Mouse (Mus musculus) natural killer cell, adult 2 months (primary cell): ENCODE results near the gene Tet3.

Experiments
- DNase-seq, 2 experiments: peaks; one replicate each; pipeline ENCODE4 v3.0.0; 2022; ENCODE audit warnings: low spot score in 2 of 2

Gene Tet3

DNA sequence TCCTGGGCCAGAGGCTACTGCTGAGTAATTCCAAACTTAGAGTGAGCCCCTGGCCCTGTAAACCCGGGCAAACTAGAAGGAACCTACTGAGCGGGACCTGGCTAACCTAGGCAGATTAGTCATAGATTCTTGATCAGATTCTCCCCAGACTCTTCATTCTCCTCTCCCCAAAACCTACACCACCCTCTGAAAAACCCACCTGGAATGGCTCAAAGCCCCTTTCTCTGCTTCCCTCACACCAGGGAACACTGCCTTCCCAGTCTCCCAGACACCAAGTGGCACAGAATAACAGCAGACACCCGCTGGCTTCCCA is 18.7 kb downstream of the Tet3 start:
- DNase-seq: no peak

DNA sequence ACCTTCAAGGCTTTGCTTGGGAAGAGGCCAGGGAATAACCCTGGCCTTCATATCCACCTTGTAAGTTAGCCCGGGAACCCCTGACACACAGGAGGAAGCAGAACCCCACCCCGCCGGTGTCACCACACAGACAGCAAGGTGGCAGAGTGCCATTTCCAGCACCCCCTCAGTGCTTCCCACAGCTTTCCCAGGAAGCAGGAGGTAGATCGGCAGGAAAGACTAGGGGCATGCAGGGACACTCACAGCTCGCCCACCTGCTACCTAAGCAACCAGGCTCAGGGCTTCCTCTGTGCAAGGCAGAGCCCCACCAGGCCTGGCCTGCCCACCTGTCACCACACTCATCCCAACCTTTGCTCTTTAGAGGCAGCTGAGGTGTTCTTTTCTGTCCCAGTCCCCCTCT is 19.1 kb downstream of the Tet3 start:
- DNase-seq: no peak

DNA sequence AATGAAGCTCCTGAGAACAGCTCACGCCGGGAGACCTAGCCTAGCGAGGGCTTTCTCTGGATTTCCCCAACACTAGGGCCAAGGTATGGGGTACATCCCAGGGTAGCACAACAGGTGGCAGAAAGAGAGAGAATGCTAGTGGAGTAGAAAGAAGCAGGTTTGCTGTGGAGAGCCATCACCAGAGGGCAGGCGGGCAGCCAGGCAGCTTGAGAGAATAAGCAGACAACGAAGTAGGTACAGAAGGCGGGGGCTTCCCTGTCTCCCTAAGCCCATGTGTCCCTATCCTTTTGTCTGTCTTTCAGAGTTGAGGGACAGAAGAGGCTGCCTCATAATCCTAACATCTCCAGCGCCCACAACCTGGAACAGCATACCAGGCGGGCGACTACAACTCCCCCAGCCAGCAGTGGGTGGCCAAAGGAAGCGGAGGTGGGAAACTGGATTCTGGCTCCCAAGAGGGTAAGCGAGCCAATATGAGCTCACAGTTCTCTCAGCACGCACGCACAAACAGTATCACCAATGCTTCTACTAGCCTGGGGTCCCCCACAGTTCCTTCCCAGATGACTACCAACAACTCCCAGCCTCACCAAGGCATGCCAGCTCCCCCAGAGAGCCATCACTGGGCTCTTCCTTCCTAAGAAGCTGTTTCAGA is 19.6 kb downstream of the Tet3 start:
- DNase-seq: no peak

DNA sequence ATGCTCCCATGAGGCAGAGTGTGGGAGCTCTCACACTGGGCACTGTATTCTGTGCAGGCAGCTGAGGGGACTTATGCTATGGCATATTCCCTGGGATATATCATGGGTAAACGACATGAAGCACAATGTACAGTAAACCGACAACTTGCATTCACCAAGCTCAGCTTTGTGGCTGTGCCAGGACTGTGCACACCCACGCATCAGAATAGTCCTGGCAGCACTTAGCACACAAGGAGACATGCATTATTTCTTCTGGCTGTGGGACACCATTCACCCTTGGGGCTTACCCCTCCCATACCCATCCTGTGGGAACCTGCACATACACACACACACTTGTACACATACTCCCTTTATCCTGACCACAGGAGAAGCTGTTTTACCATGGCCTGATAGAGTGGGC is 20.3 kb downstream of the Tet3 start:
- no peak for DNase-seq

DNA sequence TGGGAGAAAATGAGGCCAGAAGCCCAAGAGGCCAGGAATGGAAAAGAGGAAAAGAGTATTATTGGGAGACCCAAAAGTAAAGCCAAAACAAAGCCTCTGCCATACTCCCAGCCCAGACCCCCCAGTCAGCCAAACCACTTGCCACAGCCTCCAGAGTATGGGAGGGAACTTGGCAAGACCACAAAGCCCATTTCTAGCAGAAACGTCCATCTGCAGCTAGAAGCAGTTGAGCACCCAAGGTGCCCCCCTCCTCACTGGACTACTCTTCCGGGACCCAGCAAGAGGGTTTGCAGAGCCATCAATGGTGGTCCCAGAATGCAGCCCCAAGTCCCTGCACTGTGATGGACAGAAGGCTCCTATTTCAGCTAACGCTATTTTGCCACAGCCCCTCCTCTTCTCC is 21.1 kb downstream of the Tet3 start:
- no peak for DNase-seq

DNA sequence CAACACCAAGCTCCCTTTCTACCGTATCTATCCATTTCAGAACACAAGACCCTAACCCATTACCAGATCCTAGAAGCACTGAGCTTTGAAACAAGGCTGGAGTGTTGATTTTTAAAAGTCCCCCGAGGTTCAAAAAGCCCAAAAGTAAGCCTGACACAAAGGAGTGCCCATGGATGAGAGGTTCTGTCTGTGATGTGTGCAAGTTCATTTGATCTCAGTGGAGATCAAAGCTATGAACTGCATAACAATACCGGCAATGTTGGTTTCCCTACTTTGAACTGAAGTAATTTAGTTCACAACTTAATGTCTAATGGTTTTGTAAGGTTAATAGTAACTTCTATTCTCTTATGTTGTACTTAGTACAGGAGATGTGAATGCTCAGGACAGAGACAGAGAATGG is 21.7 kb downstream of the Tet3 start:
- DNase-seq: no peak

DNA sequence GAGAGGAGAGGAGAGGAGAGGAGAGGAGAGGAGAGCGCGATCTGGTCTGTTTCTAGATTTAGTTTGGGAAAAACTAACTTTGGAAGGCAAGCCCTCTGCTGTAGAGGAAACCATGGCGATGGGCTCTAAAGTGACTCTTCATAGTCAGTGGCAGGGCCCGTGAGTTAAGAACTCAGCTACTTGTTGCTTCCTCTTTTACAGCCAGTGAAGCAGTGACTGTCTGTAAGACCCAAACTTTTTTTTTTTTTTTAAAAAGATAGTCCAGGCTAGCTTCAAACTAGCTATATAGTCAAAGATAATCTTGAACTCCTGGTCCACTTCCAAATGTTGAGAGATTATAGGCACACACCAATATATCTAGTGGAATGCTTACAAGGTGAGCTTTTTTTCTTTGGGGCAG is 22.3 kb downstream of the Tet3 start:
- no peak for DNase-seq

DNA sequence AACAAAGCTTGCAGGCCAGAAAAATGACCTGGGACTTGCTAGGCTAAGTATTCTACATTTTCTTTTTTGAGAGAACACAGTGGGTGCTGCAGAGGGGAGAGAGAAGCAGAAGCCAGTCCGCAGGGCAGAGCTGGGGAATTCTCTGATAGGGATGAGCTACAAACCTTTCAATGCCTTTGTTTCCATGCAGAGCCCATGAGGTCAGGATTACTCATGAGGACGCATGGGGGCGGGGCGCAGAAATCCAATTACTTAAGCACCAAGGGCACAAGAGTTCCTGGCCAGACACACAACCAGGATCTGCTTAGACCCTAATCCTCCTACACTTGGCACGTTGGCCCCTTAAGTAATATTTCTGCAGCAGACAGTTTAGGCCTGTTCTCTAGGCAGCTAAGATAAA is 23.7 kb downstream of the Tet3 start:
- no peak for DNase-seq

DNA sequence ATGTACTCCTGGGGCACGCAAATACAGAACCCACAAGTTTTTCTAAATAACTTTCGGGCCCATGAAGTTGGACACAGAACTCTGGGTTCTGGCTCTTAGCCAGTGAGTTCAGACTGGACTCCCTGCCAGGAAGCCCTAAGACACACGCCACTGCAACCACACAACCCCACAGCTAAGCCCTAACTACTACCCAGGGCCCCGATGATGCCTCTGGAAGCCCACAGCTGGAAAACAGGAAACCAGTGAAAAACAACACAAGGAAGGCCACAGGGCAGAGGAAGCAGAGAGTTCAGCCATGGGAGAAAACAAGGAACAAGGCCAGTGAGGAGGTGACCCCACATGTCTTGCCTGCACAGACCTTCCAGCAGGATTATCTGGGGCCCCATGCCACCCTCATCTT is 25.3 kb downstream of the Tet3 start:
- DNase-seq: no peak

DNA sequence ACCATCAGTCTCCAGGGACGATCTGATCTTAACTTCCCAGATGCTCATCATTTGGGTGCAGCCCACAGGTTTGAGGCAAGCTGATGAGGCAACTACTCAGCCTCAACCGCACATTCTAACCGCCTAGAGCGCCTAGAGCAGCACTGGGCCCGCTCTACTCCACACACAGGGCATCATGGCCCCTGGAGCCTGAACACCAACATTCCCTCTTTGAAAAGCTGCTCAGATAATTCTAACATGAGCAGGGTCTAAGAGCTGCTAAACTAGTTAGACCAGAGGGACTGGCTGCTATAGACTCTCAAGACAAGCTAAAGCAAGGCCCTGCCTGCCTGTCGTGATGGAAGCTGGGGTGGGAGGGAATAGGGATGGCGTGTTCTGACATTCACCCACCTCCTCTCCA is 25.9 kb downstream of the Tet3 start:
- no peak for DNase-seq

DNA sequence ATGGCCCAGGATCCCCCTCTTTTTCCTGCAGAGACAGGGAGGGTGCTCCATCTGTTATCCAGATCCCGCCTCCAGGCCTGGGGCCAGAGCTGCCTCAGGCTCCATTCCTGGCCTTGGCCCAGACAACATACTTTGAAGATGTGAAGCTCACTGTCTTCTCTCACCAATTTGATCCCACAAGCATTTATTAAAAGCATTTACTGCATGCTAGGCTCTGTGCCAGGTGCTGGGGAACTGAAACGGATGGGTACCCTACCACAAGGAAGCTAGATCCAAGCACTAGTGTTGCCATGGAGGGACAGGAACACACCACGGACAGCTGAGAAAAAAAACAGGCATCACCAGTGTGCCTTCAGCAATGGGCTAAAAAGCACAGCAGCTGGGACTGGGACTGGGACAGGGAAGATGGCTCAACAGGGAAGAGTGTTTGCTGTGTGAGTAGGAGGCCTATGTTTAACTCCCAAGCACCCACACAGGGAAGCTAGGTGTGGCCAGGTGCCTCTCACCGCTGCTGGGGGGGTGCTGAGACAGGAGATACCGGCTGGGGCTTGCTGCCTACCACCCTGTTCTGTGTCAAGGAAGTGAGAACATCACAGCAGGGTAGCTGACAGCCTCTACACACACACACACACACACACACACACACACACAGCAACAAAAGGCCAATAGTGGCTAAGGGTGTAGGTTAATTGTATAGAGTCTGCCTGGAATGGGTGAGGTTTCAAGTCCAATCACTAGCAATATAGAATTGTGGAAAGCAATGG is 30.7 kb downstream of the Tet3 start:
- DNase-seq: no peak

DNA sequence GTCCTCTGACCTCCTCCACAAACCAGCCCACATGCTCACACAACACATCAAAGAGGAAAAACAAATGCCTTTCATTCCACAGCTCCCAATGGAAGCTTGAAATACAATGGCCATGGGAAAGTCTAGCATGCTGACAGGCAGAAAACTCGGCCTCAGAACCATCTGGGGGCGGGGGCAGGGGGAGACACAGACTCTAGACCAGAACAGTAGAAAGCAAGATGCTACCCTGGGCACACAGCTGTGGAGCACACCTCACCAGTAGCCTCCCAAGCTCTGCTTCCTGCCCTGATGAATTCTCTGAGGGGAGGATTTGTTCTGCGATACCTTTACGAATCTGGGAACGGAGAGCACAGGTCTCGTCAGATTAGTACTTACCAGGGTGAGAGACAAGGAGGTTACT is 31.4 kb downstream of the Tet3 start:
- no peak for DNase-seq

DNA sequence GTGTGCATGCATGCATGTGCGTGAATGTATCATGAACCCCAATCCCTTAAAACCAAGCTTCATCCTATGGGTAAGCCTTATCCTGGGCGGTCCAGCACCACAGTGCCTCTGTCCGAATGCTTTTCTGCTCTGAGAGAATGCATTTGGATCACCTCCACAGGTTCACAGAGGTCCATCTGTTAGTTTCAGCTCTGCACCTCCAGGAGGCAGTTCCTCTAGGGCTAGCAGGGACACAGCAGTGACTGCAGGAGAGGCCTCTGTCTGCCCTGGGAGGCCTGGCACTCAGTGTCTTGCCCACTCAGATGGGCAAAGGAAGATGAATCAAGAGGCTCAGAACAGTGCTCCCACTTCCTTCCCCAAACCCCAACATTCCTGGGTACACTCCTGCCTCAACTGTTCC is 32.3 kb downstream of the Tet3 start:
- DNase-seq: no peak

DNA sequence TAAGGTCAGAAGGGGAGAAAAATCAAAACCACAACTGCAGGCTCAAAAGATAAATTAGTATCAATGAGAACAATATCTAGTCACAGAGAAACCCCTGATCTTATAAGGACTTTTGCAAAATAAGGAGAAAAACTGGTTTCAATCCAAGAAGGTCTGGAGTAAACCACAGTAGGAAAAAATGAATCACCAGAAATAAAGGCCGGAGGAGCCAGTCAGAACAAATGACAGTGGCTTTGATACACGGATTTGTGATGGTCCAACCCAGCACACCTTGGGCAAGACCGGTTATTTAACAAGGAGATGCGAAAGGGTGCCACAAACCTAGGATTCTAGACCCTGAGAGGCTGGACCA is 34.9 kb downstream of the Tet3 start:
- DNase-seq: no peak

DNA sequence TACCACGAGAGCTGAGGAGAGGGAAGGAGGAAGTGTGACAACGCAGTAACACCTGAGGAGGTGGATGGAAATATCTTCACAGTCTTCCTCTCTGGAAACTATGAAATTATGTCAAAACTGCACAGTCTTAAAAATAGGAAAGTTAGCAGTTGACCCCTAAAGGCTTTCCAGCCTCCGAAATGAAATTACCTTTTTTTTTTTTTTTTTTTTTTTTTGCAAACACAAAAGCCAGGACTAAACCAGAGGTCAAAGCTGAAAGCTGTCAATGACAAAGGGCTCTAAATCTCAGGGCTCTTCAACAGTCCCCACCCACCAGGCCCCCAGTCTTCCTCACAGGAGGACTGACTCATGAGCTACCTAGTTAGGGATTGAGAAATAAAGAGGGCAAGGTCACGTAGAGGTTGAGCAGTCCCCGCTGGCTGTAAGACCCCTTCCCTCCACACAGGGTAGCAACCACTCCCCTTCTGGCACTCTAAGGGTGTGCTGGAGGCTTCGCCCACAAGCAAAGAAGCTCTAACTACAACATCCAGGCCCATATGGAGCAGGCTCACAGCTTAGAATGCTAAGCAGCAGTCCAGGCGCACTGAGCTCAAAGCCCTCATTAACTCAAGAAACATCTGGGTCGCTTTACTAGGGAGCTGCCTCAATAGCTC is 35.4 kb downstream of the Tet3 start:
- DNase-seq: no peak

DNA sequence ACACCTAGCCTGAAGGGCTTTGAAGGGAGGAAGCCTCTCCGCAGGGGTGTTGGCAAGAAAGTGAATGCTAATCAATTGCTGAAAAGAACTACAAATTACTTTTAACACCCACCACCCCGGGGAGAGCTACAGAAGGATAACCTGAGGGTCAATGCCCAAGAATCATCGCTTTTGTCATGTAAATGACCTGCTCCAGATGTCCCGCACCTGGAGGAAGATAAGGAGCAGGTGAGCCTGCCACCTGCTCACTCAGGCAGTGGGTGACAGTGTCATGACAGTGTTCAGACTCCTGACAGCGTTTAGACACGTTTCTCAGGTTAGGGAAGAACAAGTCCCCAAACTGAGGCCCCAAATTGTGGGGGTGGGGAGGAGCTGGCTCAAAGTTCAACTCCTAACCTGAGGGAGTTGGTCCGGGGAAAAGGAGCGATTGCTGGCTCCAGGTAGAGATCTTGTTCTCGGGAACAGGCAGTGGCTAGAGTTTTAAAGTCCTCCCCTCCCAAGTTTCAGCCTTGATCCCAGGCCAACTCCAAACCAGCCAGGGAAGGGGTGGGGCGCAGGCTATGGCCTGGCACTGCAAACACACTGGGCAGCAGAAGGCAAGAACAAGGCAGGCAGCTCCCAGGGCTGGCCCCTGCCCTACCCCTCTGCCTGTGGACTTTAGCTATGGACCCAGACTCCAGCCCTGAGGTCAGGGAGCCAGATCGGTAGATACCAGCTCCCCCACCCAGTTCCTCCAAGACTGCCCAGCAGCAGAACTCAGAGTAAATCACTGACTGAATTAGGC is 36.8 kb downstream of the Tet3 start:
- no peak for DNase-seq

DNA sequence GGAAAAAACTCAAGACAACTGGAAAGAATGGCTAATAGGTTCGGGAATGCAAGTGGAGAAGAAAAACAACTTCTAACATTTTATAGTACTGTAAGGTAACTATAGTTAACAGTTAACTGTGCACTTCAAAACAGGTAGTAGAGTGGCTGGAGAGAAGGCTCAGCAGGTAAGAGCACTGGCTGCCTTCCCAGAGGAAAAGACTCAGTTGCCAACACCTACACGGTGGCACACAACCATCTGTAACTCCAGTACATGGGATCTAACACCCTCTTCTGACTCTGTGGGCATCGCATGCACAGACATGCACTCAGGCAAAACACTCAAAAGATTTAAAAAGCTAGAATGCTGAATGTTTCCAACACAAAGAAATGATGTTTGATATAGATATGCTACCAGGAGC is 39.4 kb downstream of the Tet3 start:
- DNase-seq: no peak

DNA sequence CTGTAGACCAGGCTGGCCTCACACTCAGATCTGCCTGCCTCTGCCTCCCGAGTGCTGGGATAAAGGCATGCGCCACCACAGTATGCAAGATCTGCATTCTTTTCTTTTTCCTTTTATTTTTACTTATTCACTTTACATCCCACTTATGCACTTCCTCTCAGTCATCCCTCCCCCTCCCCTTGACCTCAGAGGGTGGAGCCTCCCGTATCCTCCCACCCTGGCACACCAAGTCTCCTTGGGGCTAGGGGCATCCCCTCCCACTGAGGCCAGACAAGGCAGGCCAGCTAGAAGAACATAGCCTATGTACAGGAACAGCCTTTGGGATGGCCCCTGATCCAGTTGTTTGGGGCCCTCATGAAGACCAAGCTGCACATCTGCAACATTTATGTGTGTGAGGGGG is 41.4 kb downstream of the Tet3 start:
- no peak for DNase-seq

DNA sequence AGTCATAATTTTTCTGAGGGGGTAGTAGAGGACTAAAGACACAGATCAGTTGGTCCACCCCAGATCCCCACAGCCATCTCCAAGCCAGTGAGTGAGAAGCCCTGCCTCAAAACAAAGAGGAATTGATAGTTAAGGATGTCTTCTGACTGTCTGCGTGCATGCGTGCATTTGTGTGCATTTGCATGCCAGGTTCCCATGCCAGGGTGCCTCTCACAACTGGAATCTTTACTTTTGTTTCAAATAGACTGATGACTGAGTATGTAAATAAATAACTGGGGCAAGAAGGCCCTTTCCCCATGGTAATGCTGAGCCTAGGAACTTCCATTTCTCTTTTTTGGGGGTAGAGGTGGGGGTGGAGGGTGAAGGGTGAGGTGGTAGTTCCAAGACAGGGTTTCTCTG is 41.8 kb downstream of the Tet3 start:
- DNase-seq: no peak

DNA sequence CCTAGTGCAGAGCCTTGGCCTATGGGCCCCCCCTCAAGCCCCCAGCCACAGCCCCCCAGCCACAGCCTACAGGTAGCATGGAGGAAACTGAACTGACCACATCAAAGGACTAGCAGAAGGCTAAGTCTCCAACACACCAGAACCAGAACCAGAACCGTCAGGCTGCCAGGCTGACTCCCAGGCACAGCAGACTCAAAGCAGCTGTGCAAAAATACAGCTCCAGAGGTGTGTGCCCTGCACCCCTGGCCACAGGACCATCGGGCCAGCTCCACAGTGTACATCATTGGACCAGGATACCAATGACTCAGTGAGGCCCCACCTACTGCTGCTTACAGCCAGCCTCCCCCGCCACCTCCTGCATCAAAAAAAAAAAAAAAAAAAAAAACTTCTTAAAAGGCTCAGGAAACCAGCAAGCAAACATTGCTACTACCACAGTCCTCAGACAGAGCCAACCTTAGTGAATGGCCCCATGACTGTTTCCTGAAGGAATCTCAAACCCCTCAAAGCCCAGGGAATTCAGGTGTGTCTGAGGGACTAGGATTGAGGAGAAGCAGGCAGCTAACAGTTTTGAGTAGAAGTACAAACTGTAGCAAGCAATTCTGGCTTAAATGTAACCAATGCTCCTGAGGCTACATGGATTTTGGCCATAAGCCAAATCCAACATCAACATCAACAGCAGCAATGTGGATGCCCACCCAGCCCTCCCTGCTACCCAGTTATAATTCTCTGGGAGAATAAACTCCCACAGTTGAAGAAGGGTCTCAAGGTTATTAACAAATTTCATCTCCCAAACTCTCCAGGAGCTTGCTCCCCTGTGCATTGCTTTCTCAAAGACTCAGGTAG is 42.4 kb downstream of the Tet3 start:
- DNase-seq: peak; percentile 49 to 54

DNA sequence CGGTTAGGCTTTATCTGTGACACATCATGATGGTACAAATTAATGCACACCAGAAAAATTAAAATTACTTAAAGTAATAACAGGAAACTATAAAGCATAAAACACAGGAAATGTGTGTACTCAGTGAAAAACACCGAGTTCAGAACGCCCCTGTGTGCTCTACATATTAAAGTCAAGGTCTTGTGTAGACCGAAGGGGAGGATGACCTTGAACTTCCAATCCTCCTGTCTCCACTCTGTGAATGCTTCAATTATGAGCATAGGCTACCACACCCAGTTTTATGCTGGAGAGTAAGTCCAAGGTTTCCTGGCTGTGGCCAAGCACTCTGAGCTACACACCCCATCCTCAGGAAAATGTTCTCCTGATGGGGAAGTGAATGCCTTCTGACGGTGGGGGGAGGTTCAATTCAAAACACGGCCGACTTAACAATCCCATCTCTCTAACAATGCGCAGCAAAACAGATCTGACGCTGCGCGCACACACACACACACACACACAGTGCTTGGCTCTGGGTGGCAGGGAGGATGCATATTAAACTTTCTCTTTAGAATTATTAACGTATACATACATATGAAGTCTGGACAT is 43.4 kb downstream of the Tet3 start:
- DNase-seq: no peak
